Mouse (Mus musculus) gastrocnemius, postnatal 4 days (tissue): ENCODE results near the gene Pus10. TPM values are rescaled to one million over a fixed set of nuclear protein-coding genes. Genes with fewer than 3 reads are reported as not detected.

Source experiments
- DNase-seq, 2 experiments: peaks; one replicate each; pipeline ENCODE4 v3.0.0; 2021 to 2022; ENCODE audit warnings: low spot score in 2 of 2, mixed read lengths in 2 of 2
- total RNA-seq, 2 experiments: library from RNA; stranded (reverse); gene quantifications; 2 replicates each; pipeline ENCODE4 v1.2.3; 2021

Gene Pus10
- total RNA-seq, 2 experiments from 2014 or later, result 13.3 to 15.9 TPM

GRCm38 (mm10) chr11:23693286-23693685 lies 27.8 kb downstream of the Pus10 start:
- DNase-seq, result no peak

GRCm38 (mm10) chr11:23695847-23696246 lies 30.4 kb downstream of the Pus10 start:
- no peak for DNase-seq

DNA sequence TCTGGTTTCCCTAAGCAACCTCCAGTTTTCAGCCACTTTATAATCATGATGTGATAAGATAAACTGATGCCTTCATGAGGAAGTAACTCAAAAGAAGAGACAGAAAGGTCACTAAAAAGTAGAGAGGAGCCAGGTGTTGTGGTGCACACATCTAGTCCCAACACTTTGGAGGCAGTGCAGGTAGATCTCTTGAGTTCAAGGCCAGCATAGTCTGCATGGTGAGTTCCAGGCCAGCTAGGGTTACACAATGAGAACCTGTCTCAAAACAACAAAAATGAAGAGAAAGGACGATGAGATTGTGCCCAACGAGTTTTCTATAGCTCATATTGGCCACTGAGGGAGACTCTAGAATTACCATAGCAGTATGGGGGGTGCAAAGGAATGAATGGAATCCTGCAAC lies 33.1 kb downstream of the Pus10 start:
- no peak for DNase-seq

DNA sequence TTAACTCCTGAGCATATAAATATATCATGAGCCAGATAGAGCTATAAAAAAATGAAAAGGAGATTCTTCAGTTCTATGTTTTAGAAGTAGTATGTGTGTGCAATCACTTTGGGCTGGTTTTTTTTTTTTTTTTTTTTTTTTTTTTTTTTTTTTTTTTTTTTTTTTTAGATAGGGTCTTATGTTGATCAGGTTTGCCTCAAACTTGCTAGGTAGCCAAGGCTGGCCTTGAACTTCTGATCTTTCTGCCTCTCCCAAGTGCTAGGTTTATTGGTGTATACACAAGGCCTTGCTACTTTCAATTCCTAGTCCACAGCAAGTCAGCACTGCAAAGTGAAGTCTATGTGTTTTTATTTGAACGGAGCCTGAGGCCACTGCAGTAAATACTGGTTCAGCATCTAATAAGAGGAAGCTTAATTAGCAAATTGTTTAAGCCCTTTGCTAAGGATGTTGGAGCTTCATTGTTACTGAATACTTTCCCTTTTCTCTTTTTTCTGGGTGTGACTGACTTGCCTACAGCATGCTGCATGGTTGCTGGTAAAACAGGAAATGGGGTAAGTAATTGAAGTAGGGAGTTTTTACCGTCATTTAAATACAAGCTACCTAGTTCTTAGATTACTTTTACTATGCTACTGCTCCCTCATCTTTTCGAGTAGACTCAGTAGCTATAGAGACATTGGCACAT lies 34.1 kb downstream of the Pus10 start:
- no peak for DNase-seq

- DNase-seq, result no peak
These were observed 36.4 kb downstream of the Pus10 start for GRCm38 (mm10) chr11:23701831-23702230.

- no peak for DNase-seq
These were observed 39.3 kb downstream of the Pus10 start for GRCm38 (mm10) chr11:23704604-23705294.

DNA sequence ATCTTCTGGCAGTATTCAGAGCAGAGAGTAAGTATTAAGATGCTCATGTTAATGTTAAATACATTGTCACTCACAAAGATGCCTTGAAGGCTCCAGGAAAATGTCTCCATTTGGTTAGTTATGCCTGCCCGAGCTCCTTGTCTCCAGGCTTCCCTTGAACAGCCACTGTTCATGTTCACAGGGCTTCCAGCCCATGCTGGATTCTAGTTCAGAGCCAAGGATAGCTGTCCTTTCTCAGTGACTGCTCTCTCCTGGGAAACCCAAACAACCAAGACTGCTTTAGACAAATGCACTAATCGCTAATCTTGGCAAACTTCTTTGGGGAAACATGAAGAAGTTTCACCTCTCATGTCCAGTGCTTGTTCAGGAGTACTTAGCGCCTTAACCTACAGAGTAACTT lies 46.8 kb downstream of the Pus10 start:
- no peak for DNase-seq

- no peak for DNase-seq
These were observed 53.4 kb downstream of the Pus10 start for GRCm38 (mm10) chr11:23718856-23719255.

DNA sequence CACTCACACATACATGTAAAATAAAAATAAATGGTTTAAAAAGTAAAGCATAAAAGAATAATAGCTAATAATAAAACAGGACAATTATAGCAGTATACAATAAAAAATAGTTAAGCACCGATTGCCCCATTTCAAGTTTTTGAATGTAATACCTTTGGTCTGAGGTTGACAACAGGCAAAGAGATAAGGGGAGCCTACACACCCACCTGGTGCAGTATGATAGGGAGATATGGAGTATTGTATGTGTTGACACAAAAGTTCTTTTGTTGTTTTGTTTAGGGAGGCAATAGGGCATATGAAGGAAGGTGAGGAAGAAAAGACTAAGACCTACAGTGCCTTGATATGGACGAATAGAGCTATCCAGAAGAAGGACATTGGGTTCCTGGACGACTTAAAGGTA lies 54.4 kb downstream of the Pus10 start:
- no peak for DNase-seq

- DNase-seq, result no peak
These were observed 56.9 kb downstream of the Pus10 start for GRCm38 (mm10) chr11:23722326-23722725.

GRCm38 (mm10) chr11:23725850-23726249 lies 60.4 kb downstream of the Pus10 start:
- DNase-seq, result no peak

DNA sequence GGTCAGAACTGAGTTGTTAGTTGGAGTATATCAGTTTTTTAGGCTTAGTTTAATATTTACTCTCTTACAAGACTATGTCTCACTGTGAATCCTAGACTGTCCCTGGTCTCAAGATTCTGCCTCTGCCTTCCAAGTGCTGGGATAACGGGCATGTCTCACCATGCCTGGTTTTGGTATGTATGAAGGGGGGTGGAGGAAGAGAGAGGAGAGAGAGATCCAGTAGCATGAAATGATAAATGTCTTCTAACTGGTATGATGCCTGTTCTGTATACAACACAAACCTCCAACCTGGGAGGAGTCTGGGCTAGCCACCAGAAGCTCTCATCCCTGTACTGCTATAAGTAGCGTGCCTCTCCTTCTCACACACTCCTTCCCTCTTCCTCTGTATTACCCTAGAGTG lies 61.0 kb downstream of the Pus10 start:
- DNase-seq, result no peak

- DNase-seq, result no peak
These were observed 62.7 kb downstream of the Pus10 start for GRCm38 (mm10) chr11:23728186-23728585.

DNA sequence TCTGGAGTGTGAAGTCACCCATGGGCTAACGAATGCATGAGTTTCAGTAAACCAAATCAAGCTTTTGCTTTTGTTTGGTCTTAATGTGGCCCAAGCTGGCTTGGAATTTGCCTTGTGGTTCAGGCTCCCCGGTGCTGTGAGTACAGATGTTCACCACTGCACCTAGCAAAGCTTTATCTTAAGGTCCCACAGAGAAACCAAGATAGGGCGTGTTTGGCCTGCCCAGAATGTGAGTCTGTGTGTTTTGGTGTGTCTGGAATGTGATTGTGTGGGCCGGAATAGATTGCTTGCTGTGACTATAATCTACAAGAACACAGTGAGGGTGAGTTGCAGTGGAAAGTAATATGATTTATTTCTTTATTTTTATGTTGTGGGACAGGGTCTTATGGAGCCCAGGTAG lies 64.6 kb downstream of the Pus10 start:
- no peak for DNase-seq

DNA sequence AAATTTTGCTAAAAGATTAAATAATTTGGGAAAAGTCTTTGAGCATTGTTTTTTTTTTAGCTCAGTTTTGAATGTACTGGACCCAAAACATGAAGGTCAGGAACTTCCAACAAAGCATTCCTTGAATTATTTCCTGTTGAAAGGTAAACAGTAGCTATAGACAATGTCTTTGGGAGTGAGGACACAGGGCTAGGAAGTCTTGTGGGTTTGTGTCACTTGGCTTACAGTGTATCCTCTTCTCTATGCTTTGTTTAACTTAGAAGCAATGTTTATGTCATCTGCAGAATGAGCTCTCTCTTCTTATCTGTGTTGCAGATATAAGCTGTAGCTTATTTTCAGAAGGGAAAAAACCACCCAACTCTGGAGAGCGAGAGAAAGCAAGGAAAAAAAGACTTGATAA lies 67.4 kb downstream of the Pus10 start:
- DNase-seq, result no peak

DNA sequence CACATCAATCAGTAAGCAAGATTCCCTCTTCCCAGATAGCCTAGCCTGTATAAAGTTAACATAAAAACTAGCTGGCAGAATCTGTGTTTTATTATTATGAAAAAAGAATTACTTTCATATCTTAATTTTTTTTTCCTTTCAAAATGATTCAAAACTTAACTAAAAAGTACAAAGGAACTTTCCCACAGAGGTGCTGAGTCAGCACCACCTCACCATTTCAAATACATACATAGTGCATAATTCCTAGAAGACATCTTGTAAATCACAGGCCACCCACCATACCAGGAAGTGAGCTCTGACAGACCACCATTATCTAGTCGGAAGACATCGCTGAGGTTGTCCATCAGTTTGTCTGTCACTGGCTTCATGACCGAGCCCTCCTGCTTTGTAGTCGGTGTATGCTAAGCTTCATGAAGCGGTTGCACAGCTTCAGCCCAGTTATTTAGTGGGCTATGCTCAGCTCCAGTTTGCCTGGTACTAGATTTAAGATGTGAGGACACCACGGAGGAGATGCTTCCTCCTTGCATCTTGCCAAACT lies 69.3 kb downstream of the Pus10 start:
- no peak for DNase-seq

- DNase-seq, result no peak
These were observed 70.5 kb downstream of the Pus10 start for GRCm38 (mm10) chr11:23735820-23736470.

DNA sequence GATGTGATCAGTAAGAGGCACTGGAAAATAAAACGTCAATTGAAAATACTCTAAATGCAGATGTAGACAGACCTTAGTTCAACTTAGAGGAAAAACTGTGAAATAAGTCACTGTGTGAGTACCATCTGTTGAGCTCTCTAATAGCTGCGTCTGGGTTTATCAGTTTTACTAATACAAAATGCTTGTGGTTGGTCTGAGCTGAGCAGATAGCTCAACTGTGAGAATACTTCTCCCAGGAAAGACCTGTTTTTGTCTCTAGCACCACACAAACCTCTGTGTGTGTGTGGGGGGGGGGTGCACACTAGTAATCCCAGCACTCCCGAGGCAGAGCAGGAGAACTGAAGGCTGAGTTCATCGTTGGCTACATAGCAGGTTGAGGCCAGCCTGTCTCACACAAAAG lies 75.4 kb downstream of the Pus10 start:
- no peak for DNase-seq

- no peak for DNase-seq
These were observed 75.9 kb downstream of the Pus10 start for GRCm38 (mm10) chr11:23741386-23741785.

DNA sequence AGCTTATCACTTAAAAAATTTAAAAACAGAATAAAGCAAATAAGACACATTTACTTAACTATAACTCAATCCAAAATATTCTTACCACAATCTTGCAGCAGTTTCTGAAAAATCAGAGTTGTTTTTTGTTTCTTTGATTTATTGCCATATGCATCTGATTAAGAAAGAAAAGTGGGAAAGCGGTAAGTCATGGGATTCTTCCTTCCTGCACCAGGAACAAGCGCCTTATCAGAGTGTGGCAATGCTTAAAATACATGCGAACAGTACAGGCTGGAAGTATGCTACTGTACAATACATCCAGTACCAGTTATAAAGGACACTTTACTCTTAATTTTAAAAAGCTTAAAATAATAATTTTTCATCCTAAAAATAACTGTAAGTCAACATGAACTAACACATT lies 78.9 kb downstream of the Pus10 start:
- no peak for DNase-seq

GRCm38 (mm10) chr11:23746102-23746501 lies 80.6 kb downstream of the Pus10 start:
- no peak for DNase-seq

DNA sequence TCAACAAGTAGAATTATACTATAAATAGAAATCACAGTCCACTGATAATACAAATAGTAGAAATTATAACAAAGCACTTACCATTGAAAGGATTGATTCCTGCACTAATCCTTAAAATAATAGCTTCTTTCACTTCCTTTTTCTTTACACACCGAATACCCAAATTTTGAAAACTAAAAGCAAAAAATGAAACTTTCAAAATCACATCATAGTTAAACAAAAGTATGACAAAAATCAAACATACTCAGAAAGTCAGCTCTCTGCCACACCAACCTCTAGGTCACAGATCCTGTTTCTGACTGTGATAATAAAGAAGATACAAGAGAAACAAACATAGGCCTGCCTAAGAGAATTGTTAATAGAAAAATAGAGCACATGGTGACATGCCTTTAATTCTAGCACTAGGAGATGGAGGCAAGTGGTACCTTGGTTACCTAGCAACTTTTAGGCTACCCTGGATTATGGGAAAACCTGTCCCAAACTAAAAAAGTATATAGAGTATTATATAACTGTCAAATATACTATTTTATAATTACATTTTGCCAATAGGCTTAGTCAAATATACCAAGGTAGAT lies 87.7 kb downstream of the Pus10 start:
- no peak for DNase-seq
